Mouse (Mus musculus) lung, embryonic 16.5 days (tissue): Measurements from ENCODE around the gene Arpc1b. TPM values are rescaled to one million over a fixed set of nuclear protein-coding genes. Genes with fewer than 3 reads are reported as not detected.
"Not testable (repeated sequence)": the region's sequence is repeated elsewhere in the genome, so short reads cannot be mapped to it uniquely, and the experiment has no call there.

Experiments used
- ATAC-seq: fragments of 200-750 bp; cut with Nextera tagmentation; 2 replicates; pipeline ENCODE4 v1.8.0; 2017; ENCODE audit warnings: low read depth, mild to moderate bottlenecking, moderate library complexity
- H3K27ac ChIP-seq: fragments of 300-500 bp; sonication (generic); 2 replicates; pipeline ENCODE4 v1.5.1; 2014; ENCODE audit warnings: mild to moderate bottlenecking, control low read depth, low read length
- H3K27me3 ChIP-seq: fragments of 300-500 bp; sonication (generic); 2 replicates; pipeline ENCODE4 v1.6.1; 2014; ENCODE audit warnings: low read depth, low read length, mixed read lengths; ENCODE audit not compliant: control insufficient read depth, insufficient read depth
- H3K36me3 ChIP-seq: fragments of 300-500 bp; sonication (generic); 2 replicates; pipeline ENCODE4 v1.6.1; 2014; ENCODE audit warnings: low read length; ENCODE audit not compliant: control insufficient read depth, insufficient read depth
- H3K4me1 ChIP-seq: fragments of 300-500 bp; sonication (generic); replicated peaks from 2 replicates; pipeline ENCODE4 v1.6.1; 2014; ENCODE audit warnings: low read length, mixed read lengths; ENCODE audit not compliant: control insufficient read depth, insufficient read depth
- H3K4me2 ChIP-seq: fragments of 300-500 bp; sonication (generic); 2 replicates; pipeline ENCODE4 v1.6.1; 2014; ENCODE audit warnings: low read depth, low read length, control low read depth
- H3K4me3 ChIP-seq: fragments of 300-500 bp; sonication (generic); 2 replicates; pipeline ENCODE4 v1.5.1; 2014; ENCODE audit warnings: mild to moderate bottlenecking, low read length, control low read depth
- H3K9ac ChIP-seq: fragments of 300-500 bp; sonication (generic); 2 replicates; pipeline ENCODE4 v1.6.1; 2014; ENCODE audit warnings: low read length, control low read depth
- H3K9me3 ChIP-seq: fragments of 300-500 bp; sonication (generic); 2 replicates; pipeline ENCODE4 v1.6.1; 2016; ENCODE audit warnings: low read length; ENCODE audit not compliant: control insufficient read depth
- WGBS: fragments of 180-500 bp; shearing (Covaris S2); extraction: QIAGEN DNeasy Blood & Tissue Kit; methylation state at CpG from one replicate; pipeline ENCODE4 v1.1.7; 2014; 5-methylcytosine and 5-hydroxymethylcytosine counted together
- polyA plus RNA-seq: library from polyadenylated mRNA; unstranded; fragments of >200 nt; fragmentation: Nextera tagmentation; extraction: Ambion mirVana; gene quantifications from 2 replicates; pipeline ENCODE4 v1.2.1, GENCODE M21; 2015

Arpc1b gene
- polyA plus RNA-seq, 1 experiment from 2014 or later = 379 TPM

DNA sequence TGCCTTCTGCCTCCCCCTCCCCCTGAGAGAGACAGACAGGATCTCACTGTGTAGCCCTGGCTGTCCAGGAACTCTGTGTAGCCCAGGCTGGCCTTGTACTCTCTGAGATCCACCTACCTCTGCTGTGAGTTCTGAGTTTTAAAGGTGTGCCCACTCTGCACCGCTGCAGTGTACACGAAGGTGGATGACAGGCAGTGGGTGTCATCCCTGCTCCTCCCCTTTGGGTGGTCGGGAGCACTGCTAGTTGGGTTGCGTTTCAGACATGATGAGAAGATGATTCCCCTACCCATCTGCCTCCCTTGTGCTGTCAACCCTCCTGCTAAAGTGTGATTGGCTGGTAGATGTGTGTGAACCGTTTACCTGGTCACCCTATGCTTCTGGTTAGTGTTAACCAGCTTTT, 4.4 kb downstream of the Arpc1b start:
- Histone ChIP-seq H3K4me1 (peaks cover 21% of the 10 kb centered on the region), H3K9ac (no peak overlapping the region), H3K4me2 (no peak overlapping the region), H3K27me3 (no peaks in the 10 kb centered on the region), H3K9me3 (no peaks in the 10 kb centered on the region), H3K36me3 (peaks cover 10% of the 10 kb centered on the region), H3K4me3 (no peak overlapping the region), H3K27ac (no peak overlapping the region)
- 82% methylated on average over 5 of the region's 5 CpGs for WGBS
- no peak for ATAC-seq

DNA sequence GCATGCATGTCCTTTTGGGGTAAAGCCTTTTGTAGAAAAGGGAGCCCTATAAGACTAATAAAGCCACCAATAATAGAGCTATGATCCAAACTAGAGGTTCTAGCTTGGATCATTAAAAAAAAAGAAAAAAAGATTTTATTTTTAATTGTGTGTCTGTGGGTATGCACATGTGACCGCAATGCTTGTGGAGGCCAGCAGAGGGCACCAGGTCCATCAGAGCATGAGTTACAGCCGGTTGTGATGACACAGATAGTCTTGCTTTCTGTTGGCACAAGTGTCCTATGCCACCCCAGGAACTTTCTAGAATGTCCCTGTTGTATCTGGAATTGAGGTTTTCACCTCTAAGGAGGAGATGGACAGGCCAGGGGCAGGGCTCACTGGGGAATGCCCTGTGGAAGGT, 5.4 kb downstream of the Arpc1b start:
- 97% methylated on average over 2 of the region's 2 CpGs for WGBS
- Histone ChIP-seq H3K27ac (no peak overlapping the region), H3K4me3 (no peak overlapping the region), H3K9ac (no peak overlapping the region), H3K36me3 (peaks cover 18% of the 10 kb centered on the region), H3K4me1 (peaks cover 21% of the 10 kb centered on the region), H3K4me2 (no peak overlapping the region), H3K27me3 (no peaks in the 10 kb centered on the region), H3K9me3 (no peaks in the 10 kb centered on the region)
- ATAC-seq = no peak

DNA sequence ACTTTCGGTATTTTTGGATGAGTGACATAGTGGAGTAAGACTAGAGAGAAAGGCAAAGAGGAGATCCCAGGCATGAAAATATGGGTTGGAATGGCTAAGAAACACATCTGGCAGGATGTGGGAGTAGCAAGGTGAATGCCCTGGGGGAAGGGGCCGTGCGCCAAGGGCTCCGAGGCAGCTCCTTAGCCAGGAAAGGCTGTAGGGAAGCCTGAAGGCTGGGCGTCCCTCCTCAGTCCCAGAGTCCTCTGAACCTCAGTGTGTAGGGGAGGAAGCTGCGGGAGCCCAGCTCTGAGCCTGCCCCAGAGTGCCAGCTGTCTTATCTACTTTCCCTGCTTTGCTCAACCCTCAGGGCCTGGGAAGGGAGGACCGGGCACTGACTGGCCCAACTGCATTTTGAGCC, 6.9 kb downstream of the Arpc1b start:
- Histone ChIP-seq H3K4me2 (no peak overlapping the region), H3K27ac (no peak overlapping the region), H3K9me3 (no peaks in the 10 kb centered on the region), H3K4me1 (peaks cover 15% of the 10 kb centered on the region), H3K27me3 (no peaks in the 10 kb centered on the region), H3K36me3 (peaks cover 26% of the 10 kb centered on the region), H3K4me3 (no peak overlapping the region), H3K9ac (no peak overlapping the region)
- 59% methylated on average over 7 of the region's 7 CpGs for WGBS
- no peak for ATAC-seq

DNA sequence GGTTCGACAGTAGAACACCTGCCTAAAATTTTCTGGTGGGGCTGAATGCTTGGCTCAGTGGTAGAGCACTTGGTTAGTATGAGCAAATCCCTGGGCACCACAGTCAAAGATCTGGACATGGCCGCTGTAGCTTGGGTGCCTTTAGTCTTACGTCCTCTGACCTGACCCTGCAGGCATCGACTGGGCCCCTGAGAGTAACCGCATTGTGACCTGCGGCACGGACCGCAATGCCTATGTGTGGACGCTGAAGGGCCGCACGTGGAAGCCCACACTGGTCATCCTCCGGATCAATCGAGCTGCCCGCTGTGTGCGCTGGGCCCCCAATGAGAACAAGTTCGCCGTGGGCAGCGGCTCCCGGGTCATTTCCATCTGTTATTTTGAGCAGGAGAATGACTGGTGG, 9.4 kb downstream of the Arpc1b start:
- no peak overlapping the region for H3K4me3 ChIP-seq
- H3K27ac ChIP-seq = no peak overlapping the region
- H3K9me3 ChIP-seq = no peaks in the 10 kb centered on the region
- no peak for ATAC-seq
- 87% methylated on average over 19 of the region's 19 CpGs for WGBS
- H3K9ac ChIP-seq = no peak overlapping the region
- H3K27me3 ChIP-seq = no peaks in the 10 kb centered on the region
- H3K4me2 ChIP-seq = no peak overlapping the region
- H3K36me3 ChIP-seq = peaks cover 44% of the 10 kb centered on the region
- H3K4me1 ChIP-seq = no peaks in the 10 kb centered on the region

DNA sequence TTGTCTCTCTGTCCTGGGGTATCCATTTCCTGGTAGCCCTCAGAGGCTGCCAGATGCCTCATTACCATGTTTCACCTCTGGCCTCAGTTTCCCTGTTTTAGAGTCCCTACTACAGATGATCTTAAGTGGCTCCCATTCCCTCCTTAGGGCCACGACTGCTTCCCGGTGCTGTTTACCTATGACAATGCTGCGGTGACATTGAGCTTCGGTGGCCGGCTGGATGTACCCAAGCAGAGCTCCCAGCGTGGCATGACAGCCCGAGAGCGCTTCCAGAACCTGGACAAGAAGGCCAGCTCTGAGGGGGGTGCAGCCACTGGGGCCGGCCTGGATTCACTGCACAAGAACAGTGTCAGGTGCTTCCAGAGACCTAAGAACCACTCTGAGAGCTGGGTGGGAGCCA, 12.6 kb downstream of the Arpc1b start:
- Histone ChIP-seq H3K9ac (no peak overlapping the region), H3K4me1 (no peaks in the 10 kb centered on the region), H3K4me3 (no peak overlapping the region), H3K9me3 (no peaks in the 10 kb centered on the region), H3K27me3 (no peaks in the 10 kb centered on the region), H3K36me3 (peaks cover 60% of the 10 kb centered on the region), H3K27ac (no peak overlapping the region), H3K4me2 (no peak overlapping the region)
- ATAC-seq = no peak
- 87% methylated on average over 9 of the region's 9 CpGs for WGBS

DNA sequence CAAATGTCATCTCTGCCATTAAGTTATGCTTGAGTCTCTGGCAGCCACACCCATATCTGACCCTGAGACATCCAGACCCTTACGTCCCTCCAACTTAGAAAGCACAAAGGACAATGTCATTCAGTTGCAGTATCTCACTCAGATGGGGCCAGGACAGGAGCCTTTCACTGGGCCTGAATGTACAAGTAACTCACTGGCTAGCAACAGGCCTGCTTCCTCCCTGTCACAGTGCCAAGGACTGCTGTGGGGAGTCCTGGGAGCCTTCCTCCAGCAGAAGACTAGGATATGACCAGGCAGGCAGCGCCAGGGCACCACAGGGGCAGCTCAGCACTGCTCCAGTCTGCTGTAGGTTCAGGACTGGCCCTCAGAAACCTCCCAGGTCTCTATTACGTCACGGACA, 15.1 kb downstream of the Arpc1b start:
- H3K4me1 ChIP-seq = no peaks in the 10 kb centered on the region
- no peak overlapping the region for H3K4me3 ChIP-seq
- H3K36me3 ChIP-seq = peaks cover 63% of the 10 kb centered on the region
- H3K27me3 ChIP-seq = no peaks in the 10 kb centered on the region
- no peak overlapping the region for H3K27ac ChIP-seq
- WGBS = 87% methylated on average over 4 of the region's 4 CpGs
- no peak for ATAC-seq
- no peak overlapping the region for H3K9ac ChIP-seq
- no peak overlapping the region for H3K4me2 ChIP-seq
- no peaks in the 10 kb centered on the region for H3K9me3 ChIP-seq

DNA sequence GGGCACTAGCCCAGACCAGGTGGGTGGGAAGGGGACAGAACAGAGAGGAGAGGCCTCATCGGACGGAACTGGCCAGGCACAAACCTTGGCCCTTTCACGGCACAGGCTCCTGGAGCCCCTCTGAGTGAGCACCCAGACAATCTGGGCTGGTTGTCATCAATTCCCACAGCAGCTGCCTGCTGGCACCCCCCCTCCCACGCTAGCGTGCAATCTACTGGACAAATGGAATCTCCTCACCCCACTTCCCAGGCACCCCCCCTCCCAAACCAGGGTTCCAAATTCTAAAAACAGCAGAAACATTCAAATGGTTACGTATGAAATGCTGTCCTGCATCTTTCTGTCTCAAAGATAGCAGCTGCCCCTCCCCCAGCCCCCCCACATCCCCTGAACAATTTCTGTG, 15.8 kb downstream of the Arpc1b start:
- H3K9ac ChIP-seq, H3K4me2 ChIP-seq, H3K27me3 ChIP-seq, H3K27ac ChIP-seq, H3K9me3 ChIP-seq, H3K4me3 ChIP-seq, H3K4me1 ChIP-seq, ATAC-seq: not testable (repeated sequence)
- H3K36me3 ChIP-seq = peaks cover 64% of the 10 kb centered on the region
- 80% methylated on average over 4 of the region's 6 CpGs for WGBS

DNA sequence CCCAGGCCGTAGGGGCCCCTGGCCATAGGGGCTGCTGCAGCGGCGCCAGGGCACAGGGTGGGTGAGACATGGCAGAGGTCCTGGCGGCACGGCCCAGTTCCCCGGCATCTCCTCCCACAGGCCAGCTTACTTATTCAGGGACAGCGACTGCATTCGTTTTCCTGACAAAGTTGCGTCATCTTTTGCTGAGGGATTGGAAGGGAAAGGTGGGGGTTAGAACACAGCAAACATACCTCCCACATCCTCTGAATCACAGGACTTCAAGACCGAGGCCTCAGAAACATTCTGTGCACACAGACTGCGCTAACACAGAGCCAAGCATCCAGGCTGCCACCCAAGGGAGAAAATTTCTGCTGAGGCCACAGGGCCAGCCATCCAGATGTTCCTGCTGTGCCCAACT, 16.2 kb downstream of the Arpc1b start:
- Histone ChIP-seq H3K36me3 (peaks cover 64% of the 10 kb centered on the region), H3K9ac (no peak overlapping the region), H3K4me2 (no peak overlapping the region), H3K27me3 (no peaks in the 10 kb centered on the region), H3K9me3 (no peaks in the 10 kb centered on the region), H3K27ac (no peak overlapping the region), H3K4me1 (no peaks in the 10 kb centered on the region), H3K4me3 (no peak overlapping the region)
- WGBS = 71% methylated on average over 11 of the region's 11 CpGs
- no peak for ATAC-seq

DNA sequence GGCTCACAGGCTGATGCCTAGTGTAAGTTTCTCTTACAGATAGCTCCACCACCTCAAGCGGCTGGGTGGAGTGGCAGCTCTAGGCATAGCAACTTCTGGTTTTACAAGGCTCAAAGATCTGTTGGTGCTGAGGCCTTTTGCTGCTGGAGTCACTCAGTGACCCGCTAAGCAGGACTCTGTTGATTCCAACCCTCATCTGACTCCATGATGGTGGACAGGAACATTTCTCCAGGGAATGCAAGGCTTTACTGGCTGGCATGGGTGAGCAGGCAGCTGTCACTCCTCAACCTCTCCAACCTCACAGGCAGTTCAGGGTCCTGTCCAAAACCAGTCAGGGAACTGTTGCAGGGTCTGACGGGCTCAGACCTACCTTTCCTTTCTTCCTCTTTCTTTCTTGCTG, 17.0 kb downstream of the Arpc1b start:
- no peaks in the 10 kb centered on the region for H3K9me3 ChIP-seq
- peaks cover 62% of the 10 kb centered on the region for H3K36me3 ChIP-seq
- no peak overlapping the region for H3K9ac ChIP-seq
- ATAC-seq = no peak
- no peak overlapping the region for H3K27ac ChIP-seq
- H3K4me1 ChIP-seq = no peaks in the 10 kb centered on the region
- no peak overlapping the region for H3K4me3 ChIP-seq
- no peak overlapping the region for H3K4me2 ChIP-seq
- 77% methylated on average over 3 of the region's 3 CpGs for WGBS
- H3K27me3 ChIP-seq = no peaks in the 10 kb centered on the region

DNA sequence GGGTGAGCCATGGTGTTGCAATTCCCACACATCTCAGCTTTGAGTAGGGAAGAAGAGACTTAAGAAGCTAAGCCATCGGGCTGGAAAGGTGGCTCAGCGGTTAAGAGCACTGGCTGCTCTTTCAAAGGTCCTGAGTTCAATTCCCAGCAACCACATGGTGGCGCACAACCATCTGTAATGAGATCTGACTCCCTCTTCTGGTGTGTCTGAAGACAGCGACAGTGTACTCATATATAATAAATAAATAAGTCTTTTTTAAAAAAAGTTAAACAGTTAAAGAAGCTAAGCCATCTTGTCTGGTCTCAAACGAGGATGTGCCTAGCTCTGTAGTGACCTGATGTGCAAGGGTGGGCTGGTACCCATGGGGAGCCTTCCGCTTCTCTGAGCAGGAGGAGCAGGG, 19.3 kb downstream of the Arpc1b start:
- H3K9ac ChIP-seq, ATAC-seq, H3K27ac ChIP-seq, H3K27me3 ChIP-seq, H3K4me2 ChIP-seq, H3K4me3 ChIP-seq, H3K9me3 ChIP-seq, H3K4me1 ChIP-seq: not testable (repeated sequence)
- H3K36me3 ChIP-seq = peaks cover 48% of the 10 kb centered on the region
- WGBS = 83% methylated on average over 6 of the region's 6 CpGs
